Mouse (Mus musculus): ENCODE measurements at regions not wholly inside any gene's neighbourhood (a gene's known extent, or its start where the extent isn't known, plus 50 kb on each side); places are given as distances from the start of the nearest gene placed in this dataset.

DNA sequence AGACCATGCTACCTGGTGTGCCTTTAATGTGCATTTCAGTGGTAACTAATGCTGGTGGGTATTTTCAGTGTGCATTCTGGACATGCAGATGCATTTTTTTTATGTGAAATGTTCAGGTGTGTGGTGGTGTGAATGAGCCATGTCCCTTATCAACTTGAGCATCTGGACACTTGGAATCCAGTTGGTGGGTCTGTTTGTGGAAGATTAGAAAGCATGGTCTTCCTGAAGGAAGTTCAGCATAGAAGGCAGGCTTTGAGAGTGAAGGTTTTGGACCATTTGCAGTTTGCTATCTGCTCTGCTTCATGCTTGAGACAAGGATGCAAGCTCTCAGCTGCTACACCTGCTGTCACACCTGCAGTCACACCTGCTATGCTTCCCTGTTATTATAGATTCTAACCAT lies 207.5 kb upstream of the Map3k1 start:
- no peak overlapping the region for H3K27ac ChIP-seq (ENCODE audit: insufficient read depth, low read length)
- no peaks in the 10 kb centered on the region for H3K27me3 ChIP-seq (ENCODE audit: control insufficient read depth, insufficient read depth, low read length)
- no peaks in the 10 kb centered on the region for H3K36me3 ChIP-seq (ENCODE audit: control insufficient read depth, insufficient read depth, low read length)

DNA sequence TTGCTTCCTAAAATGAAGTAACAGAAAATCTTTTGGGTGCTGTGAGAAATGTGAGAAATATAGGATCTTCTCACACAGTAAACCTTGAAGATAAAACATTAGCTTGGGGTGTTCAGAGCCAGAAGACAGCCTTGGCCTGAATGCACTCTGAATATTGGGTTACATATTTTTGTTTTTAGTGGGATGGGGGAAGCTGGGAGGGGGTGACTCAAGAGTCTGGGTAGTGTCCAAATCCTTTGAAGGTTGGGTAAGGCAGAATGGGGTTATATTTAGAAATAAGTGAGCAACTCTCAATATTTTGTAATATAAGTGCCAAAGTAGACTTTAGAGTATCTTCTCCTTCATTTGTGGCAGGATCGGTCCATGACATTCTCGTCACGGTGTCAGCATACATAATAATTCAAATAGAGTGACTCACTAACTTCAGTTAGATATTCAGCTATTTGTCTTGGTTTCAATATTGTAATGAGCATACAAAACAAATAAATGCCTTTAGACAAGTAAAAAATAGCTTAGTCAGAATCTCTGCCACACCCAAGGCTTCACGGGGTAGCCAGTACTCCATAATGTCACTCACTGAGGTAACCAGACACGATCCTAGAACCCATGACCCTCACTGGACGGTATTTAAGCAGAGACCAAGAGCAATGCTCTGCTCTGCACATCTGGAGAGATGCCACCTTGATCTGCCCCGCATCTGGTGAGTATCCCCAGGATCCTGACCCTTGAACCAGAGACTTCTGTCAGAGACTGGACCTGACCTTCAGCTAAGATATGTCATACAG lies 209.9 kb upstream of the Map3k1 start:
- Histone ChIP-seq H3K27ac (ENCODE audit: insufficient read depth, low read length) (no peak overlapping the region), H3K4me3 (ENCODE audit: extremely low read depth, insufficient read depth, insufficient read length) (no peak overlapping the region), H3K27me3 (ENCODE audit: control insufficient read depth, insufficient read depth, low read length) (no peaks in the 10 kb centered on the region), H3K4me1 (ENCODE audit: control insufficient read depth, insufficient read depth, insufficient read length) (no peaks in the 10 kb centered on the region; the same call in 1 of the 2 replicates), H3K36me3 (ENCODE audit: control insufficient read depth, insufficient read depth, low read length) (no peaks in the 10 kb centered on the region)
- no peak for DNase-seq (ENCODE audit: low read depth in 1 of 2, low spot score in 2 of 2)
- WGBS, result 88% methylated on average over 7 of the region's 7 CpGs
- TF ChIP-seq CTCF (IDR thresholded peaks at IDR 0.05; ENCODE audit: extremely low read depth, insufficient read depth, insufficient read length, insufficient replicate concordance) (no peak), POLR2A (IDR thresholded peaks at IDR 0.05; ENCODE audit: low read depth, low read length) (no peak)

More for the DNA sequence above, 207.5 kb upstream of the Map3k1 start:
- DNase-seq (ENCODE audit: low read depth in 1 of 2, low spot score in 2 of 2), result no peak
- Histone ChIP-seq H3K4me1 (ENCODE audit: control insufficient read depth, insufficient read depth, insufficient read length) (peaks cover 4% of the 10 kb centered on the region; the same call in 1 of the 2 replicates), H3K4me3 (ENCODE audit: extremely low read depth, insufficient read depth, insufficient read length) (no peak overlapping the region)
- TF ChIP-seq POLR2A (IDR thresholded peaks at IDR 0.05; ENCODE audit: low read depth, low read length) (no peak), CTCF (IDR thresholded peaks at IDR 0.05; ENCODE audit: extremely low read depth, insufficient read depth, insufficient read length, insufficient replicate concordance) (no peak)

DNA sequence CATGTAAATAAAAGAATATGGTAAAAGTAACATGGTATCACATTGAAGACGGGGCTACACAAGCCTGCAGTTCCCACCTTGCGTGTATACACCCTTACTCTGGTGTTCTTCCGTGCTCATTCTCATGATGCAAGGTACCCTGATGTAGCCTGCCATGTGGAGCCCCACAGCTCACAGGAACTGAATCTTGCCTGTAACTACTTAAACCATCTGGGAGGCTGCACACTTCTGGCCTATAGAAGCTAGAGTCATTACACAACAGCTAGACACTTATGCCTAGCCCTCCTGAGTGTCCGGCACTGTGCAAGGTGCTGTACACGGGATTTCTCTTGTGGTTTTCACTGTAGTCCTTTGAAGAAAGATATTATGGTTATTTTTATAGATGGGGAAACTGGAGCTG lies 210.8 kb upstream of the Map3k1 start:
- Histone ChIP-seq H3K27ac (ENCODE audit: insufficient read depth, low read length) (no peak overlapping the region), H3K36me3 (ENCODE audit: control insufficient read depth, insufficient read depth, low read length) (no peaks in the 10 kb centered on the region), H3K4me3 (ENCODE audit: extremely low read depth, insufficient read depth, insufficient read length) (no peak overlapping the region), H3K27me3 (ENCODE audit: control insufficient read depth, insufficient read depth, low read length) (no peaks in the 10 kb centered on the region), H3K4me1 (ENCODE audit: control insufficient read depth, insufficient read depth, insufficient read length) (no peaks in the 10 kb centered on the region; the same call in 1 of the 2 replicates)
- DNase-seq (ENCODE audit: low read depth in 1 of 2, low spot score in 2 of 2), result no peak
- TF ChIP-seq POLR2A (IDR thresholded peaks at IDR 0.05; ENCODE audit: low read depth, low read length) (no peak), CTCF (IDR thresholded peaks at IDR 0.05; ENCODE audit: extremely low read depth, insufficient read depth, insufficient read length, insufficient replicate concordance) (no peak)
- 82% methylated on average over 5 of the region's 5 CpGs for WGBS

DNA sequence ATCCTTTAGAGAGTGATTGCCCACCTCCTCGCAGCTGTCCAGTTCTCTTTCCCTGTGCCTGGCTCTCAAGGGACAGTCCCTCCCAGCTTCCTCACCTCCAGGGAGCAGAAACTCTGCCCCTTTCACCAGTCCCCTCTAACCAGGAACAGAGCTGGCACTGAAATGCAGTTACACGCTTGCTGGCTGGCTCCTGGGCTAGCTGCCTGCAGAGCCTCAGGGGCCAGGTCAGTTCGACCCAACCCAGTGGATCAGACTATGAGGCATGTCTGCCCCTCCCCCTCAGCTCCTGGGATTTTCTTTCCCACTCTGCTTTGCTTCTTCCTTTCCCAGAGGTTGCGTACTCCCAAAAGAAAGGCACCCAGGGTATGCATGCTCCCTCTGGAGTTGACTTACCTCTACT lies 214.4 kb upstream of the Map3k1 start:
- DNase-seq (ENCODE audit: low read depth in 1 of 2, low spot score in 2 of 2), result no peak
- H3K4me1 ChIP-seq (ENCODE audit: control insufficient read depth, insufficient read depth, insufficient read length), result no peaks in the 10 kb centered on the region; the same call in 1 of the 2 replicates

DNA sequence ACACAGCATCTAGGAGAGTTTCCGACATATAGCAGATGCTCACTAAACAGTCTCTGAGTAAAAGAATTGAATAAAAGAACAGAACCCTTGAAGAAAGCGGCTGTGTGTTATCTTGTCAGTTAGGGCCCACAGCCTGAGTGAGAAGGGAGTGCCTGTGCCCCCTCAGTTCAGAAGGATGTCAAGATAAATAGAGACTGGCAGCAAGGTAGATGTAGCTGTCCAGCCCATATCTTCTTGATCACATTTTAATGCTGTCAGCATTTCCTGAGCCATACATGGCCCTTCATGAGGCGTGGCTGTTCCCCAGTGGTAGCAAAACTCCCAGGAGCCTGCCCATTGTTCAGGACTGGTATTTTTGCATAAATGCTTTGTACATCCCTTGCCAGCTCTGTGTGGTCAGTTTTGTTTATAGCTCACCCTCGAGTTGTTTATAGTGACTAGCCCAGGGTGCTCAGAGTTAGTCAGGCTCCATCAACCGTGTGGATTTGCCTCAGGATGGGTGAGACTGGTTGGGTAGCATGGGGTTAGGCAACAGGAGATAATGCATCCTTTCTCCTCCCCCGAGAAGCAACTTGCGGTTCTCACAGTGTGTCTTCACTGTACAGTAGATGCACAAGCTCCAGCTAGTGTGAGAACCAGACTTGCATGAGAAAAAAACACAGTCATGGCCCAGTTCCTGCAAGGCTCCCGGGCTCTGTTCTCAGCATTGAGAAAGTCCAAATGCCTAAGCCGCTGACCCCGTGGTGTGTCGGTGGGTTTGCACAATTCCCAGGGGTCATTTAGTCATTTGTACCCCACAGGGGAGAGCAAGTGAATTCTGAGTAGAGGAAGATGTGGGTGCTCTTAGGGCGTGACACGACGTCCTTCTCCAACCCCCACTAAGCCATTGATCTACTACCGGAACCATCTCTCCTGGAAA lies 216.1 kb upstream of the Map3k1 start:
- TF ChIP-seq CTCF (IDR thresholded peaks at IDR 0.05; ENCODE audit: extremely low read depth, insufficient read depth, insufficient read length, insufficient replicate concordance) (no peak), POLR2A (IDR thresholded peaks at IDR 0.05; ENCODE audit: low read depth, low read length) (no peak)
- 68% methylated on average over 15 of the region's 15 CpGs for WGBS
- H3K27ac ChIP-seq (ENCODE audit: insufficient read depth, low read length), result no peak overlapping the region
- no peak for DNase-seq (ENCODE audit: low read depth in 1 of 2, low spot score in 2 of 2)
- no peaks in the 10 kb centered on the region for H3K36me3 ChIP-seq (ENCODE audit: control insufficient read depth, insufficient read depth, low read length)
- no peak overlapping the region for H3K4me3 ChIP-seq (ENCODE audit: extremely low read depth, insufficient read depth, insufficient read length)
- no peaks in the 10 kb centered on the region for H3K27me3 ChIP-seq (ENCODE audit: control insufficient read depth, insufficient read depth, low read length)
- no peaks in the 10 kb centered on the region; the same call in 1 of the 2 replicates for H3K4me1 ChIP-seq (ENCODE audit: control insufficient read depth, insufficient read depth, insufficient read length)

More for the DNA sequence above, 214.4 kb upstream of the Map3k1 start:
- 92% methylated on average over 4 of the region's 4 CpGs for WGBS
- Histone ChIP-seq H3K27ac (ENCODE audit: insufficient read depth, low read length) (no peak overlapping the region), H3K36me3 (ENCODE audit: control insufficient read depth, insufficient read depth, low read length) (no peaks in the 10 kb centered on the region), H3K27me3 (ENCODE audit: control insufficient read depth, insufficient read depth, low read length) (no peaks in the 10 kb centered on the region), H3K4me3 (ENCODE audit: extremely low read depth, insufficient read depth, insufficient read length) (no peak overlapping the region)
- TF ChIP-seq CTCF (IDR thresholded peaks at IDR 0.05; ENCODE audit: extremely low read depth, insufficient read depth, insufficient read length, insufficient replicate concordance) (no peak), POLR2A (IDR thresholded peaks at IDR 0.05; ENCODE audit: low read depth, low read length) (no peak)

DNA sequence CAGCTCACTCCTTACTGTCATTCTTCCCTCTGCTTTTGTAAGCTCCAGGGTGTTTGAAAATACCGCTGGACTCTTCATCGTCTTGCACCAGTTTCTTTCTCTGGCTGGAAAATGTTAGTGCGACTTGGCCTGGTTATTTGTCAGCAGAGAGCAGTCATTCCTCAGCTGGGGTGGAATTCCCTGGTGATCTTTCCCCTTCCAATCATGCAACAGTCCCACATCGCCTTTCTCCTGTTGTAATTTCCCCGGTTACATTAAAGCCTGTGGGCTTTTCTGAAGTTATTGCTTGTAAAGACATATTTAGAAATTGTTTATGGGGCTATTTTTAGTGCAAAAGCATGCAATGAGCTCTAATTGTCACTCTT lies 216.8 kb upstream of the Map3k1 start:
- no peak for DNase-seq (ENCODE audit: low read depth in 1 of 2, low spot score in 2 of 2)
- H3K4me1 ChIP-seq (ENCODE audit: control insufficient read depth, insufficient read depth, insufficient read length), result no peaks in the 10 kb centered on the region; the same call in 1 of the 2 replicates
- no peak overlapping the region for H3K27ac ChIP-seq (ENCODE audit: insufficient read depth, low read length)
- no peaks in the 10 kb centered on the region for H3K27me3 ChIP-seq (ENCODE audit: control insufficient read depth, insufficient read depth, low read length)
- no peaks in the 10 kb centered on the region for H3K36me3 ChIP-seq (ENCODE audit: control insufficient read depth, insufficient read depth, low read length)
- H3K4me3 ChIP-seq (ENCODE audit: extremely low read depth, insufficient read depth, insufficient read length), result no peak overlapping the region
- 92% methylated on average over 5 of the region's 5 CpGs for WGBS
- TF ChIP-seq CTCF (IDR thresholded peaks at IDR 0.05; ENCODE audit: extremely low read depth, insufficient read depth, insufficient read length, insufficient replicate concordance), result no peak

Measured in spleen, adult 2 months (tissue).